Mouse (Mus musculus) midbrain, embryonic 15.5 days (tissue): ENCODE measurements around the gene Clic5. TPM values are rescaled to one million over a fixed set of nuclear protein-coding genes. Genes with fewer than 3 reads are reported as not detected.

Source experiments
- ATAC-seq: fragments of 200-750 bp; cut with Nextera tagmentation; replicated peaks from 2 replicates; pipeline ENCODE4 v1.8.0; 2017; ENCODE audit warnings: moderate TSS enrichment
- H3K27ac ChIP-seq: fragments of 300-500 bp; sonication (generic); 2 replicates; pipeline ENCODE4 v1.5.1; 2015; ENCODE audit warnings: mild to moderate bottlenecking, inconsistent platforms
- H3K27me3 ChIP-seq: fragments of 300-500 bp; sonication (generic); replicated peaks from 2 replicates; pipeline ENCODE4 v1.6.1; 2015; ENCODE audit warnings: inconsistent platforms
- H3K36me3 ChIP-seq: fragments of 300-500 bp; sonication (generic); replicated peaks from 2 replicates; pipeline ENCODE4 v1.6.1; 2015; ENCODE audit warnings: inconsistent platforms
- H3K4me1 ChIP-seq: fragments of 300-500 bp; sonication (generic); 2 replicates; pipeline ENCODE4 v1.6.1; 2015; ENCODE audit warnings: inconsistent platforms
- H3K4me2 ChIP-seq: fragments of 300-500 bp; sonication (generic); 2 replicates; pipeline ENCODE4 v1.6.1; 2015; ENCODE audit warnings: inconsistent platforms, mild to moderate bottlenecking, moderate library complexity
- H3K4me3 ChIP-seq: fragments of 300-500 bp; sonication (generic); 2 replicates; pipeline ENCODE4 v1.5.1; 2015; ENCODE audit warnings: mild to moderate bottlenecking, inconsistent platforms
- H3K9ac ChIP-seq: fragments of 300-500 bp; sonication (generic); 2 replicates; pipeline ENCODE4 v1.6.1; 2015; ENCODE audit warnings: mild to moderate bottlenecking, inconsistent platforms
- H3K9me3 ChIP-seq: fragments of 300-500 bp; sonication (generic); 2 replicates; pipeline ENCODE4 v1.6.1; 2016; ENCODE audit warnings: inconsistent platforms
- WGBS: fragments of 180-500 bp; shearing (Covaris S2); methylation state at CpG from one replicate; pipeline ENCODE4 v1.1.7; 2015; ENCODE audit warnings: mixed read lengths; 5-methylcytosine and 5-hydroxymethylcytosine counted together
- polyA plus RNA-seq: library from polyadenylated mRNA; unstranded; fragments of >200 nt; fragmentation: Nextera tagmentation; extraction: Ambion mirVana; gene quantifications from 2 replicates; pipeline ENCODE4 v1.2.1, GENCODE M21; 2015

The Clic5 gene
- polyA plus RNA-seq, 1 experiment from 2014 or later = 0.44 TPM

DNA sequence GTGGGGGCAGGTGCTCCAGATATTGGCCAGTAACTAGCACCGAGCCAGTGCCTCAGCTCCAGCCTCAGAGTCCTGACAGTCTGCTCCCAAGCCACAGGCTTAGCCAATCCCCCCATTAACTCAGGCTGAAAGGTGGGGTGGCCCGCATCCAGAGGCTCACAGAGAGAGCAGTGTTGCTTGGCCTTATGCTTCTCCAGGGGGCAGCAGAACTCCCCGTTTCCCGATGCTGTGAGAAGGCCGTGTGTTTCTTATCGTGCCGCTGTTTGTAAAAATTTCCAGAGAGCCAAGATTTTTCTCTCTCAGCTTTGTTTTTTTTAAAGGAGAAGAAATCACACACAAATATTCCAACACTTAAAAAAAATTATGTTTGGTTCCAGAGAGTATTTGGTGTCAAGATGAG is 56.2 kb downstream of the Clic5 start:
- WGBS = 28% methylated on average over 7 of the region's 7 CpGs
- ATAC-seq = no peak

DNA sequence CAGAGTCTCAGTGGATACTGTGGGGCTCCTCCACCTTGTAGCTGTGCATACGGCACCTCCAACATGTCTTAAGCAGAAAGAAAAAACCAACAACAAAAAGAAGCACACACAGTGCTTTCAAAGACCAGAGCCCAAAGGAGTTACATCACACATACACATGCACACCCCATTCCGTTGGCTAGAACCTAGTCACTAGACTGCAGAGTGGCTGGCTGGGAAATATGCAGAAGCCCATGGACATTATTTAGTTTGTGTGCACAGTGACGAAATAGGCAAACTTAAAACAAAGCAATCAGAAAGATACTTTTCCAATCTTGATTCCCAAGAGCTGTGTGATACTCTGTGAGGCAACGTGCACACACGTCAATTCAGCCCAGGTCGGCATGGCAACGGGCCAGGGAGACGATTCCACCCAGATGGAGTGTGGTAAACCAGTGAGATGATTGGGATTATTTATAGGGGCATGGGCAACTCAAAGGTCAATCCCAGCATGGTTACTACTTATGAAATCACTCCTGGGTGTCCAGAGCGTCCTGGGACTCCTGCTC is 57.8 kb downstream of the Clic5 start:
- H3K9ac ChIP-seq = no peak overlapping the region
- H3K36me3 ChIP-seq = no peaks in the 10 kb centered on the region
- H3K4me2 ChIP-seq = no peak overlapping the region
- no peaks in the 10 kb centered on the region for H3K4me1 ChIP-seq
- H3K27me3 ChIP-seq = no peaks in the 10 kb centered on the region
- H3K4me3 ChIP-seq = no peak overlapping the region
- no peaks in the 10 kb centered on the region for H3K9me3 ChIP-seq
- 56% methylated on average over 9 of the region's 9 CpGs for WGBS
- ATAC-seq = no peak
- no peak overlapping the region for H3K27ac ChIP-seq

More for the DNA sequence above, 56.2 kb downstream of the Clic5 start:
- H3K36me3 ChIP-seq = no peaks in the 10 kb centered on the region
- no peak overlapping the region for H3K9ac ChIP-seq
- no peak overlapping the region for H3K4me2 ChIP-seq
- no peaks in the 10 kb centered on the region for H3K27me3 ChIP-seq
- no peaks in the 10 kb centered on the region for H3K9me3 ChIP-seq
- no peak overlapping the region for H3K4me3 ChIP-seq
- H3K4me1 ChIP-seq = no peaks in the 10 kb centered on the region
- no peak overlapping the region for H3K27ac ChIP-seq

DNA sequence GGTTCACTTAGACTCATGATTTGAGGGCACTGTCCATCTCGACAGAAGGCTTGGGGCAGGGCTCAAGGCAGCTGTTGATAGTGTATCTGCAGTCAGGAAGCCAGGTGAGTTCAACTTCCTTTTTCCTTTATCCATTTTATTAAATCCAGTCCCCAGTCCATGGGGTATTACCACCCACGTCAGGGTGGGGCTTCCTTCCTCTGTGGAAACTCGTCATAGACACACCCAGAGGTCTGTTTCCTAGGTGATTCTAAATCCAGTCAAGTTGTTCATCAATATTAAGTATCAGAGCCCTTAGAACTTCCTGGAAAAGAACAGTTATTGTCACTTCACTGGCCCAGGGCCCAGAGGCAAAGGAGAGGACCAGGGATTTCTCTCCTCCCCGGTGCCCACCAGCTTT is 61.2 kb downstream of the Clic5 start:
- Histone ChIP-seq H3K4me2 (no peak overlapping the region), H3K27ac (no peak overlapping the region), H3K4me3 (no peak overlapping the region), H3K27me3 (no peaks in the 10 kb centered on the region), H3K9ac (no peak overlapping the region), H3K4me1 (no peaks in the 10 kb centered on the region), H3K9me3 (no peaks in the 10 kb centered on the region), H3K36me3 (no peaks in the 10 kb centered on the region)
- ATAC-seq = no peak
- 73% methylated on average over 4 of the region's 4 CpGs for WGBS

DNA sequence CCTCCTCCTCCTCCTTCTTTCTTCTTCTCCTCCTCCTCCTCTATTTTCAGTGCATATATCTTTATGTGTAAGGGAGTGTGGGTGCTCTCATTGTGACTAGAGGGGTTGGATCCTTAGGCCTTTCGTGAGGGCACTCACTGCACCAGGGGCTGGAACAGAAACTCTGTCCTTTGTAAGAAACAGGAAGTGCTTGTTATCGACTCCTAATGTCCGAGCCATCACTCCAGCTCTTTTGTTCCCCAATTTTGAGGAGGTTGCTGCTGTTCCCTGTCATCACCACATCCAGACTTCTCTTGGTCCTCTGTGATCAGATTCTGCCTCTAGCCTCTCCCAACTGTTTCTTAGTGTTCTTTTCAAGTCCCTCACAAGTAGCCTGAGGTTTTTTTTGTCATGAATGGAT is 64.3 kb downstream of the Clic5 start:
- no peak for ATAC-seq
- H3K9ac ChIP-seq = no peak overlapping the region
- 0 out of 2 replicates have a peak, but pooled peaks cover 2% of the 10 kb centered on the region for H3K4me1 ChIP-seq
- no peaks in the 10 kb centered on the region for H3K36me3 ChIP-seq
- H3K27me3 ChIP-seq = no peaks in the 10 kb centered on the region
- WGBS = 65% methylated on average over 3 of the region's 3 CpGs
- no peak overlapping the region for H3K4me3 ChIP-seq
- H3K9me3 ChIP-seq = no peaks in the 10 kb centered on the region
- no peak overlapping the region for H3K4me2 ChIP-seq
- H3K27ac ChIP-seq = no peak overlapping the region

DNA sequence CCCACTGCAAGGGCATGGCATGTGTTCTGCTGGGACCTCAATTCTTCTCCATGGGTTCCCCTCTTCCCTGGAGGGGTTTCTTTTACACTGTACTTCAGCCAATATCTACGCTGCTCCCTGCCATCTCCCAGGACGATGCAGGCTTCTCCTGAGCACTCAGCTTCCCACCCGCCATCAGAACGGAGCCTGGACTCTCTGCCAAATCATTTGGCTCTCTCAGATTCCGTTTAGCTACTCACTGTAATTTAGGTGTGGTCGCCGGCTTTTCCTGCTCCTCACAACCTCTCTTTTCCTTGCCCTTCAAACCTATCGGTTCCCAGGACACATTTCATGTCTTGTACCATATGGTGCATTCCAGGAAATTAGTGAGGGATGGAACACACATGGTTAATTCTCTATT is 66.3 kb downstream of the Clic5 start:
- 64% methylated on average over 8 of the region's 8 CpGs for WGBS

DNA sequence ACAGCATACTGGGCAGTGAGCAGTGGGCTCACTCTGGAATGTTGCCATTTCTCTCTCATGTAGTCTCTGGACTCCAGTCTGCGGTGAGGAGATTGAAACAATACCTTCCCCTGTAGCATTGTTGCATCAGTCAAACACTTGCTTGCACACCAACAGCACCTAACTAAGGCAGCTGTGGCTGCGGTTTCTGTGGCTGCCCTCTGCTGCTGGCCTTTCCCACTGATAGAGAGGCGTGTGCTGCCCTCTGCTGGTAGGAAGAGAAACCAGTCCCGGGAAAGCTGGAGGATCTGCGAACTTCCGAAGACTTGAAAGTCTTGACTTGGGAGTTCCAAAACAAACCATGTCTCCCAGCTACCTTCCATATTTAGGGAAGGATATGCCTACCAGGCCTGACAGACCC is 68.2 kb downstream of the Clic5 start:
- Histone ChIP-seq H3K4me2 (no peak overlapping the region), H3K4me1 (0 out of 2 replicates have a peak, but pooled peaks cover 2% of the 10 kb centered on the region), H3K9ac (no peak overlapping the region), H3K36me3 (no peaks in the 10 kb centered on the region), H3K4me3 (no peak overlapping the region), H3K27ac (no peak overlapping the region), H3K27me3 (no peaks in the 10 kb centered on the region), H3K9me3 (no peaks in the 10 kb centered on the region)
- ATAC-seq = peak; percentile 71
- 4% methylated on average over 6 of the region's 6 CpGs for WGBS

More for the DNA sequence above, 66.3 kb downstream of the Clic5 start:
- Histone ChIP-seq H3K4me3 (no peak overlapping the region), H3K4me2 (no peak overlapping the region), H3K36me3 (no peaks in the 10 kb centered on the region), H3K27ac (no peak overlapping the region), H3K4me1 (0 out of 2 replicates have a peak, but pooled peaks cover 2% of the 10 kb centered on the region), H3K9ac (no peak overlapping the region), H3K27me3 (no peaks in the 10 kb centered on the region), H3K9me3 (no peaks in the 10 kb centered on the region)
- no peak for ATAC-seq

DNA sequence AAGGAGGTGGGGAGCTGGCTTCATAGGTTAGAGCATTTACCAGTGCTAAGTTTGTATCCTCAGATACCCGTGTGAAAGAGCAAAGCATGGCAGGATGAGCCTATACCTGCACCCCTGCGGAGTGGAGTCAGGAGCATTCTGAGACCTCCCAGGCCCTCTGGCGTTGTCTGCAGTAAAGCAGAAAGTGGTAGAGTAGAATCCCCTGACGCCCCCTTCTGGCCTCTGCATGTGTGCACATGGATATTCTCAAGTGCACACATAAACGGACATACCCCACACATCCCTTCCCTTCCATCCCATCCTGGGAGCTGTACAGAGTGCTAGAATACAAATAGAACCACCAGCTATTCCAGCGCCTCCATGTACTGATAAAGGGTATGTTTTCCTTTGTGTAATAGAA is 70.9 kb downstream of the Clic5 start:
- Histone ChIP-seq H3K4me1 (0 out of 2 replicates have a peak, but pooled peaks cover 2% of the 10 kb centered on the region), H3K36me3 (no peaks in the 10 kb centered on the region), H3K4me2 (no peak overlapping the region), H3K9ac (no peak overlapping the region), H3K27ac (no peak overlapping the region), H3K27me3 (no peaks in the 10 kb centered on the region), H3K4me3 (no peak overlapping the region), H3K9me3 (no peaks in the 10 kb centered on the region)
- WGBS = 31% methylated on average over 6 of the region's 6 CpGs
- no peak for ATAC-seq

DNA sequence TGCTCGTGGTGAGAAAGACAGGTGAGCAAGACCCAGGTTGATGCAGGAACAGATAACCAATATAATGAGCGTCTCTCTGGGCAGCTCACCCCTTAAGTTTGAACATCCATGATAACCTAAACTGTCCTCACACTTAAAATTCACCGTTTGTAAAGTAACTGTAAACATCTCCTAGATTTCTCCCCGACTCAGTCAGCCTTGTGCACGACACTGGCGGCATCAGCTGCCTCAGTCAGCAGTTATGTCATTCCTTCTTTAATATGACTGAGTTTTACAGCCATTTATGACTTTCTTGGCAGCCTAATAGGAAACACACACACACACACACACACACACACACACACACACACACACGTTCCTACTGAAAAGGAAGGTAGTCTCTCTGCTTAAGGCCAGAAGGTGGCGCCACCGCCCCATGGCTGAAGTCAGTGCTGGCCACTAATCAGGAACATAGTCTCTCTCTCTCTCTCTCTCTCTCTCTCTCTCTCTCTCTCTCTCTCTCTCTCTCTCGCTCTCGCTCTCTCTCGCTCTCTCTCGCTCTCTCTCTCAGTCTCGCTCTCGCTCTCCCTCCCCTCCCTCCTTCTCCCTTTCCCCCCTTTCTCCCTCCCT is 73.3 kb downstream of the Clic5 start:
- no peak overlapping the region for H3K27ac ChIP-seq
- no peak overlapping the region for H3K9ac ChIP-seq
- no peaks in the 10 kb centered on the region for H3K9me3 ChIP-seq
- H3K4me3 ChIP-seq = no peak overlapping the region
- no peaks in the 10 kb centered on the region for H3K4me1 ChIP-seq
- no peaks in the 10 kb centered on the region for H3K27me3 ChIP-seq
- WGBS = 30% methylated on average over 9 of the region's 15 CpGs
- H3K4me2 ChIP-seq = no peak overlapping the region
- ATAC-seq = peak; percentile 88
- no peaks in the 10 kb centered on the region for H3K36me3 ChIP-seq

DNA sequence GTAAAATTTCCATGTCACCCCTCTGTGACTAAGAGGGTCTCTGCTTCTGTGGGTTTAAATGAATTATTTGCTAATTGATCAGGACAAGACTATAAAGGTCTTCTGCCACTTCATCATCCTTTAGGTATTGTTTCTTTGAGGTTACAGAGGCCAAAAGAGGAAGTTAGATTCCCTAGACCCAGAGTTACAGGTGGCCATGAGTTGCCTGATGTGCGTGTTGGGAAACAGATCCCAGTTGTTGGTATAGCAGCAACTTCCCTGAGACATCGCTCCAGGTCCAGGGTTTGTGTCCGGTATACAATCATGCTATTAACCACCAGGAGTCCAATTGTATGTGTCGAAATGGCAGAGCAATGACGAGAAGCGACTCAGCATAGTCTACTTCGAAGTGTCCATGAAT is 81.7 kb downstream of the Clic5 start:
- no peak overlapping the region for H3K9ac ChIP-seq
- H3K36me3 ChIP-seq = no peaks in the 10 kb centered on the region
- 95% methylated on average over 7 of the region's 7 CpGs for WGBS
- no peaks in the 10 kb centered on the region for H3K9me3 ChIP-seq
- H3K4me3 ChIP-seq = no peak overlapping the region
- H3K27me3 ChIP-seq = no peaks in the 10 kb centered on the region
- H3K4me2 ChIP-seq = no peak overlapping the region
- H3K27ac ChIP-seq = no peak overlapping the region
- no peaks in the 10 kb centered on the region for H3K4me1 ChIP-seq
- no peak for ATAC-seq

DNA sequence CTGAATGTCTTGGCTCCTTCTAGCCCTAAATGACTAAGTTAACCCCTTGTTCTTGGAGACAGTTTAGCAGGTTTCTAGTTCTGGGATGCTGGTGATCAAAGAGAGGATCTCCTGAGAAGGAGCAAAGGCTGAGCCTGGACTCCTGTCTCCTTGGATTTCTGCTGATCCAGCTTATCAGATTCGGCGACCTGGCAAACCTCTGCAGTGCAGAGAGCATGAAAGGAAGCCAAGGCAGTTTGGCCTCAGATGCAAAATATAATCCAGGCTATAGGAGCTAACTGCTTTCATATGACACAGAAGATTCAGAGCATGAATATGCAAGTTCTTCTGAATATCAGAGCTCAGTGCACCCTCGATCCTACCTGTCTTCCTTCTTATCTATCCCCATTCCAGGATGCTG is 83.0 kb downstream of the Clic5 start:
- Histone ChIP-seq H3K9ac (no peak overlapping the region), H3K27ac (no peak overlapping the region), H3K4me3 (no peak overlapping the region), H3K36me3 (no peaks in the 10 kb centered on the region), H3K4me2 (no peak overlapping the region), H3K27me3 (no peaks in the 10 kb centered on the region), H3K9me3 (no peaks in the 10 kb centered on the region), H3K4me1 (no peaks in the 10 kb centered on the region)
- no peak for ATAC-seq
- 83% methylated on average over 3 of the region's 3 CpGs for WGBS

DNA sequence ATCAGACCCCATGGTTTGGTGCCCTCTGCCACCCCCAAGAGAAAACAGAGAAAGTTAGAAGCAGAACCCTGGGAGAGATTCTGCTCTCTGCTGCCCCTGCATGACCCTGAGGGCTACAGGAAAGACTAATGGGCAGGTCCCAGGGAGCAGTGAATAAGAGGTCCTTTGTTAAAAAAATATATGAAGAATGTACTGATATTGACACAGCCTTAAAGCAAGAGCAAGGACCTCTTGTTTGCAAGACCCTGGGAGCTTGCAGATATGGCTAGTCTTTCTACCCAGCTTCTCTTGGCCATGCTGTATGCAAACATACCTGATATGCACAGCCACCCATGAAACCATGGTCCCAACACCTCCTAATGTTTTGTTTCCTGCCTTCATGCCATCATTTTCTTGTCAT is 86.4 kb downstream of the Clic5 start:
- Histone ChIP-seq H3K36me3 (no peaks in the 10 kb centered on the region), H3K4me3 (no peak overlapping the region), H3K27ac (no peak overlapping the region), H3K27me3 (no peaks in the 10 kb centered on the region), H3K9me3 (no peaks in the 10 kb centered on the region), H3K4me2 (no peak overlapping the region), H3K9ac (no peak overlapping the region), H3K4me1 (no peaks in the 10 kb centered on the region)
- no peak for ATAC-seq

DNA sequence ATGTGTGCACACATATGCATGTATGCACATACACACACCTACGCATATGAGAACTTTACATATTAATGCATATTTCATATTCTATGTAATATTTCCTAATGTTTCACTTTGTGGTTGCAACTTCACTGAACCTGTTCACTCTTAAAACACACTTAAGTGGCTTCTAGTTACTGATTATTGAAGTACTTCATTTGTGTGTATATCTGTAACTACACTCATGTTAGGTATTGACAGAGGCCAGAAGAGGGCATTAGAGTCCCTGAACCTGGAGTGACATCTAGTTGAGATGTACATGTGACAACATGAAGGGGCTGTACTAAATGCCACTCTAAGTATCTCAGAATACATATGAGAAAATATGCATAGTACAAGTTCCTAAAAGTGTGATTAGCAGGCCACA is 99.9 kb downstream of the Clic5 start:
- no peak for ATAC-seq
- 95% methylated on average over 1 of the region's 1 CpGs for WGBS
- no peak overlapping the region for H3K9ac ChIP-seq

DNA sequence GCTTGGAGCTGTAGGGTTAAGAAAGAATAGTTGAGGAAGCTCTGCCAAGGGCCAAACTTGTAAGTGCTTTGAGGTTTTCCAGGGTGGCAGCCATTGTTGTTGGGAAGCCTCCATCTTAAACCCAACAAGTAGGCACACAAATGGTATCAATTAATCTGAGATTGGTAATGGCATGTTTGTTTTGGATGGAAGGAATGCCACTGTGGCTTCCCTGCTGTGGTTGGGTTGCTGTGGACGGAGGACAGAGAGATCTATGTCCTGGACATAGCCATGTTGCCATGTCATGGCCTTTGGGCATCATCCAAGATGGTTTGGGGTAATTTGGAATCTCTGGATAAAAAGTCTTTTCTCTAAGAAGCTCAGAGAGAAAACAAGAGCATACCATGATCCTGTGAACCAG is 108.8 kb downstream of the Clic5 start:
- ATAC-seq = no peak
- peaks cover 6% of the 10 kb centered on the region; the same call in 1 of the 2 replicates for H3K4me1 ChIP-seq
- H3K4me2 ChIP-seq = no peak overlapping the region
- H3K4me3 ChIP-seq = no peak overlapping the region
- no peaks in the 10 kb centered on the region for H3K27me3 ChIP-seq
- H3K36me3 ChIP-seq = no peaks in the 10 kb centered on the region
- H3K9me3 ChIP-seq = no peaks in the 10 kb centered on the region
- 68% methylated on average over 1 of the region's 1 CpGs for WGBS
- H3K27ac ChIP-seq = no peak overlapping the region
- no peak overlapping the region for H3K9ac ChIP-seq

More for the DNA sequence above, 99.9 kb downstream of the Clic5 start:
- no peak overlapping the region for H3K4me2 ChIP-seq
- no peak overlapping the region for H3K27ac ChIP-seq
- H3K4me1 ChIP-seq = no peaks in the 10 kb centered on the region
- H3K4me3 ChIP-seq = no peak overlapping the region
- H3K36me3 ChIP-seq = no peaks in the 10 kb centered on the region
- no peaks in the 10 kb centered on the region for H3K9me3 ChIP-seq
- H3K27me3 ChIP-seq = no peaks in the 10 kb centered on the region
